Mouse (Mus musculus) liver, embryonic 14.5 days (tissue): ENCODE data around the gene Cd2bp2.

Experiments
- CTCF ChIP-seq: IDR thresholded peaks from 2 replicates; pipeline ENCODE4 v1.5.1; 2016; ENCODE audit warnings: antibody characterized with exemption, low read depth, control low read depth
- EP300 ChIP-seq: IDR thresholded peaks from 2 replicates; pipeline ENCODE4 v1.6.1; 2016; ENCODE audit warnings: antibody characterized with exemption, low read depth

DNA sequence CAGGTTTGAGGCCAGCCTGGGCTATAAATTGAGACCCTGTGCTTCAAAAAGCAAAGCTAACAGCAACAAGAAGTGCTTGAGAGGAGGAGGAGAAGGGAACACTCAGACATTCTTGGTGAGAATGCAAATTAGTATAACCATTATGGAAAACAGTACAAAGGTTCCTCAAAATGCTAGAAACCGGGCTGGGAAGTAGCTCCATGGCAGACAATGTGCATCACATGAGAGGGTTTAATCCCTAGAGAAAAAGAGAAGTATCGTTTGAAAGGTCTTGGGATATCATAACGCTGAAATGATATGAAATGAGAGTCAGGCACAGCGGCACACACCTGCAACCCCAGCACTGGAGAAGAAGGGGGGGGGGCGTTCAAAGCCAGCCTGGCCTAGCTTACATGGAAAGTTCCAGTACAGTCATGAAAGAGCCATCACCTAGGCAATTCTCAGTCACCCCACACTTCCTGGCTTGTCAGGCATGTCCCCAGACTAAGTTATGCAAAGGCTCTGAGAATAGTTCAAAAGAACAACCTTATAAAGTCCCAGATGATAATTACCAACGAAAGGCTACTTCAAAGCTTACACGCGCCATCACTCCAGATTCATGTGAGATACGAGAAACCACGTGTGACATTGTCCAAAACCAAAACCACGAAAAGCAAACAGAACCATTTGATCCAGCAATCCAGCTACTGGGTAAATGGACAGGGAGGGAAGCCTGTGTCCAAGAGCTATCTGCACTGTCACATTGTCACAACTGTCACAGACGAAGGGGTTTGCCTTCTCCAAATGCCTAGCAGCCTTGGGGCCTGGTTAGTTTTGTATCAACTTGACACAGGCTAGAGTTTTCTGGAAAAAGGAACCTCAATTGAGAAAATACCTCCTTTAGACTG, 30.0 kb downstream of the Cd2bp2 start:
- no peak for TF ChIP-seq EP300
- TF ChIP-seq CTCF: no peak
